Mouse (Mus musculus): Measurements from ENCODE around the gene Sgo2a.

DNA sequence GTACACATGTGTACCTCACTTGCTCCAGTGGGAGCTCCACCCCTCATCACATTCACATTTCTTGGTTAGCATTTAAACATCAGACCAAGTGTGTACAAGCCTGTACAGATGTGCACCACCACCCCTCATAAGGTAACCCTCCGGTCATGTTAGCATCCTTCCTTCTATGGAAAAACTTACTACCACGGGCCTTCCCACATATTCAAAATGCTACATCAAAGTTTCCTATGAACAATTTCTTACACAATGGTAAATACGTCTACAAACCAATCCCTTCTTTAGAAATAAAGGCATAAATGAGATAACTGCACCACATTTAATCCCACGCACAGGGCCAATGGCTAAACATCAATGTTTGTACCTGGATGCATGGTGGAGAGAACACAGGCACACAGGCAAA lies 43.3 kb upstream of the Sgo2a start:
- TF ChIP-seq CTCF (IDR thresholded peaks at IDR 0.05; ENCODE audit: low read depth, low read length): no peak
- no peak for TF ChIP-seq POLR2A (IDR thresholded peaks at IDR 0.05; ENCODE audit: borderline replicate concordance, low read depth, low read length)

All from bone marrow macrophage, adult 2 months (primary cell).